Mouse (Mus musculus) layer of hippocampus, postnatal 10 days (tissue): ENCODE results near the gene Snx12. TPM values are rescaled to one million over a fixed set of nuclear protein-coding genes. Genes with fewer than 3 reads are reported as not detected.

ENCODE experiments used
- DNase-seq, 2 experiments: peaks; one replicate each; pipeline ENCODE4 v3.0.0; 2021; ENCODE audit warnings: low spot score in 2 of 2
- long read RNA-seq: library from polyadenylated mRNA; stranded (forward); transcript quantifications from one replicate; pipeline ENCODE4 v2.0.0, GENCODE M21; 2023
- total RNA-seq, 2 experiments: library from RNA; stranded (reverse); gene quantifications; 2 replicates each; pipeline ENCODE4 v1.2.3; 2021

Snx12 gene
- 10 to 100 TPM; 70.3 to 76.2 TPM for total RNA-seq
- long read RNA-seq, transcript Snx12-204 (6 exons, 1,114 nt): major isoform, 7 of 29 reads
- long read RNA-seq, transcript Snx12-201 (5 exons, 1,002 nt): minor isoform, 5 of 29 reads
- long read RNA-seq, partial matches to known transcripts: 2 of 29 reads
- long read RNA-seq, other reads (novel, unspliced or antisense): 15 of 29 reads

GRCm38 (mm10) chrX:101221834-101222795 lies at the start of gene Snx12:
Gene Snx12, minus strand, starts transcription at chrX:101222563.
- peak; percentile 87 to 88 for DNase-seq

GRCm38 (mm10) chrX:101268755-101269124 lies 46.4 kb upstream of the Snx12 start, which contains the start of gene Gm20489:
Gene Gm20489, minus strand, starts transcription at chrX:101269023.
- DNase-seq: no peak

- DNase-seq: no peak
These were observed 45.8 kb upstream of the Snx12 start, which contains the start of gene Il2rg for GRCm38 (mm10) chrX:101268025-101268754. Gene Il2rg, minus strand, starts transcription at chrX:101268255.

GRCm38 (mm10) chrX:101266631-101267030 lies 44.3 kb upstream of the Snx12 start:
- no peak for DNase-seq

GRCm38 (mm10) chrX:101263892-101264291 lies 41.5 kb upstream of the Snx12 start, which contains the start of gene Gm614:
Gene Gm614, minus strand, starts transcription at chrX:101263992.
- DNase-seq: no peak

GRCm38 (mm10) chrX:101260441-101261325 lies 38.3 kb upstream of the Snx12 start:
- DNase-seq: peak in 1 of 2 experiments; percentile 10

GRCm38 (mm10) chrX:101256603-101257002 lies 34.2 kb upstream of the Snx12 start:
- no peak for DNase-seq

GRCm38 (mm10) chrX:101254740-101255139 lies 32.4 kb upstream of the Snx12 start:
- DNase-seq: no peak

- DNase-seq: peak; percentile 73 to 83
These were observed 31.8 kb upstream of the Snx12 start, which contains the start of gene Foxo4 for GRCm38 (mm10) chrX:101253952-101254729. Gene Foxo4, plus strand, starts transcription at chrX:101254528.

- no peak for DNase-seq
These were observed 22.6 kb upstream of the Snx12 start for GRCm38 (mm10) chrX:101245011-101245410.

GRCm38 (mm10) chrX:101222796-101223162 lies 416 bp upstream of the Snx12 start:
- no peak for DNase-seq

GRCm38 (mm10) chrX:101189285-101189684 lies 33.1 kb downstream of the Snx12 start:
- no peak for DNase-seq

GRCm38 (mm10) chrX:101187647-101188046 lies 34.7 kb downstream of the Snx12 start:
- no peak for DNase-seq

- DNase-seq: no peak
These were observed 49.0 kb downstream of the Snx12 start for GRCm38 (mm10) chrX:101173388-101173787.

- no peak for DNase-seq
These were observed 53.9 kb downstream of the Snx12 start for GRCm38 (mm10) chrX:101168425-101168824.

- DNase-seq: no peak
These were observed 58.6 kb downstream of the Snx12 start for GRCm38 (mm10) chrX:101163739-101164138.

GRCm38 (mm10) chrX:101163278-101163677 lies 59.1 kb downstream of the Snx12 start:
- no peak for DNase-seq

GRCm38 (mm10) chrX:101162532-101162931 lies 59.8 kb downstream of the Snx12 start:
- DNase-seq: no peak

GRCm38 (mm10) chrX:101157488-101157887 lies 64.9 kb downstream of the Snx12 start:
- DNase-seq: no peak

- no peak for DNase-seq
These were observed 66.0 kb downstream of the Snx12 start for GRCm38 (mm10) chrX:101156369-101156768.
